Mouse (Mus musculus) olfactory bulb, adult 2 months (tissue): Measurements from ENCODE around the gene Pzp. TPM values are rescaled to one million over a fixed set of nuclear protein-coding genes. Genes with fewer than 3 reads are reported as not detected.

Source experiments
- H3K27ac ChIP-seq: fragments of 200-500 bp; 2 replicates; pipeline ENCODE4 v1.5.1; 2012; ENCODE audit warnings: low read depth, low read length; ENCODE audit not compliant: insufficient read depth
- H3K4me1 ChIP-seq: fragments of 200-500 bp; 2 replicates; pipeline ENCODE4 v1.6.1; 2012; ENCODE audit warnings: low read length; ENCODE audit not compliant: control insufficient read depth, insufficient read depth
- H3K4me3 ChIP-seq: fragments of 200-500 bp; 2 replicates; pipeline ENCODE4 v1.5.1; 2012; ENCODE audit warnings: mild to moderate bottlenecking, low read depth, low read length, moderate library complexity; ENCODE audit not compliant: insufficient read depth
- CTCF ChIP-seq: fragments of 200-500 bp; IDR thresholded peaks from 2 replicates; pipeline ENCODE4 v1.5.1; 2012; ENCODE audit warnings: low read depth, mild to moderate bottlenecking, low read length, moderate library complexity; ENCODE audit not compliant: insufficient read depth
- POLR2A ChIP-seq: fragments of 200-500 bp; IDR thresholded peaks from 2 replicates; pipeline ENCODE4 v1.6.1; 2012; ENCODE audit warnings: mild to moderate bottlenecking, low read depth, low read length, moderate library complexity; ENCODE audit not compliant: insufficient read depth
- WGBS: fragments of 180-500 bp; shearing (Covaris S2); methylation state at CpG from one replicate; pipeline ENCODE4 v1.1.7; 2018; 5-methylcytosine and 5-hydroxymethylcytosine counted together
- polyA plus RNA-seq: library from polyadenylated mRNA; stranded (reverse); fragments of >200 nt; gene quantifications from 2 replicates; pipeline ENCODE4 v1.2.4, GENCODE M21; 2012; ENCODE audit warnings: low replicate concordance; ENCODE audit not compliant: missing spikeins, insufficient read depth, insufficient read length

Gene Pzp
- not detected in 2 replicates for polyA plus RNA-seq

DNA sequence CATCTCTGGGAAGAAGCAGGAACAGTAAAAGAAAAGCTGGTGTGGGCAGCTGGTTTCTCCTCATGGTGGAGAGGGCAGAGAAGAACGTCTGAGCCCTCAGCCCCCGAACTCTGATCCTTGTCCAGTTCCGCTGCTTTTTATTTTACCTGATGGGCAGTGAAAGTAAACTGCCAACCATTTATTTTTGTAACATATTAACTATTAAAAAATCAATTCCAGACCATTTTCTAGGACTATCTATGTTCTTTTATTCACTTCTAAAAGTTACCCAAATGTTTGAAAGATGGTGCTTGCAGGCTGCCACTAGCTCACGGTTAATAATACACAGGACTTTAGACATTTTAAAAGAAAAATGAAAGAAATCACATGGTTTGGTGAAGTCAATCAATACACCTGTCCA is at the start of gene Pzp:
Pzp (minus strand) TSS at position 120 of the 400 bp plus-strand sequence.
- TF ChIP-seq POLR2A = no peak
- 88% methylated on average over 4 of the region's 4 CpGs for WGBS
- no peak within 1 kb of the TSS for H3K27ac ChIP-seq
- no peak within 1 kb of the TSS for H3K4me3 ChIP-seq
- no peaks in the 10 kb centered on the region for H3K4me1 ChIP-seq

DNA sequence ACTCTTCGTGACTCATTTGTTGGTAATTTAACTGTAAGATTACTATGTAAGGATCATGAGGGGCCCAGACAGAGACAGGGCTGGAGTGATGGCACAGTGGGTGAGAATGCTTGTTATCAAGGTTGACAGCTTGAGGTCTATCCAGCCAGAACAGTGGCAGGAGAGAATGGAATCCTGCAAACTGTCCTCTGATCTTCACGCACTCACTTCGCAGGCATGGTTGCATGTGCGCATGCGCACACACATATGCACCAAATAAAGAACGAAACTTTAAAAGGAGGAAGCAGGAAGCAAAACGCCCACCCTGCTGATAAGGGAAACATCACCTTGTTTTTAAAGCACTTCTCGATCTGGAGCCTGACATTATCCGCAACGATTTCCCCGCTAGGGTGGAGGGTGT is 40.1 kb upstream of the Pzp start:
- H3K27ac ChIP-seq = no peak overlapping the region
- H3K4me3 ChIP-seq = no peak overlapping the region
- WGBS = 95% methylated on average over 11 of the region's 11 CpGs
- no peak for TF ChIP-seq CTCF
- no peak for TF ChIP-seq POLR2A
- H3K4me1 ChIP-seq = no peaks in the 10 kb centered on the region

GRCm38 (mm10) chr6:128554049-128554448 is 27.5 kb upstream of the Pzp start:
- Histone ChIP-seq H3K4me1 (no peaks in the 10 kb centered on the region), H3K4me3 (no peak overlapping the region), H3K27ac (no peak overlapping the region)
- TF ChIP-seq CTCF = no peak
- no peak for TF ChIP-seq POLR2A
- WGBS = 89% methylated on average over 7 of the region's 7 CpGs

- H3K27ac ChIP-seq = no peak overlapping the region
- TF ChIP-seq POLR2A = no peak
- no peak for TF ChIP-seq CTCF
- WGBS = 83% methylated on average over 15 of the region's 15 CpGs
- no peaks in the 10 kb centered on the region for H3K4me1 ChIP-seq
- H3K4me3 ChIP-seq = no peak overlapping the region
Measured at GRCm38 (mm10) chr6:128549463-128550452, 23.2 kb upstream of the Pzp start.

GRCm38 (mm10) chr6:128548532-128548931 is 22.0 kb upstream of the Pzp start:
- Histone ChIP-seq H3K4me3 (no peak overlapping the region), H3K4me1 (no peaks in the 10 kb centered on the region), H3K27ac (no peak overlapping the region)
- TF ChIP-seq CTCF (no peak), POLR2A (no peak)
- 93% methylated on average over 10 of the region's 10 CpGs for WGBS

GRCm38 (mm10) chr6:128545402-128545801 is 18.9 kb upstream of the Pzp start:
- TF ChIP-seq CTCF = no peak
- TF ChIP-seq POLR2A = no peak
- no peaks in the 10 kb centered on the region for H3K4me1 ChIP-seq
- H3K4me3 ChIP-seq = no peak overlapping the region
- 85% methylated on average over 4 of the region's 4 CpGs for WGBS
- no peak overlapping the region for H3K27ac ChIP-seq

DNA sequence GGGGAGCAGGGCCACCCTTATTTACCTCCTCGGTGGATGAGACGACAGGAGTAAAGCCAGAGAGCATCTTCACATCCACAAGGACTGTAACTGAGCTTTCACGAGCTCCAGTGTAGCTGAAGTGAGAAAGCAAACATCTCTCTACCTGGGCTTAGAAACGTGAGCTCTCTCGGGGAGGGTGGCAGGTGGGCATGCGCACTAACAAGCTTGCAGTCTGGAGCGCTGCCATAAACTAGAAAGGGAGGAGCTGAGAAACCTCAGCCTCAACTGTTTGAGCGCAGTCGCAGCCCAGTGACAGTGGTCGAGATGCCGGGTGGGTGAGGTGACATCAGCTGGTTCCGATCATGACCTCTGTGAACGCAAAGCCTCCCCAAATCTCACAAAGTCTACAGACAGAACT is 16.7 kb upstream of the Pzp start:
- H3K27ac ChIP-seq = no peak overlapping the region
- WGBS = 83% methylated on average over 13 of the region's 13 CpGs
- no peak overlapping the region for H3K4me3 ChIP-seq
- no peaks in the 10 kb centered on the region for H3K4me1 ChIP-seq
- TF ChIP-seq POLR2A (no peak), CTCF (no peak)

GRCm38 (mm10) chr6:128535250-128535649 is 8.7 kb upstream of the Pzp start:
- H3K4me3 ChIP-seq = no peak overlapping the region
- no peaks in the 10 kb centered on the region for H3K4me1 ChIP-seq
- WGBS = 92% methylated on average over 2 of the region's 2 CpGs
- TF ChIP-seq POLR2A = no peak
- no peak for TF ChIP-seq CTCF
- no peak overlapping the region for H3K27ac ChIP-seq

- WGBS = 86% methylated on average over 6 of the region's 6 CpGs
- Histone ChIP-seq H3K4me3 (no peak overlapping the region), H3K4me1 (no peaks in the 10 kb centered on the region), H3K27ac (no peak overlapping the region)
- TF ChIP-seq CTCF (no peak), POLR2A (no peak)
Measured at GRCm38 (mm10) chr6:128533296-128533695, 6.8 kb upstream of the Pzp start.

- TF ChIP-seq POLR2A (no peak), CTCF (no peak)
- no peak overlapping the region for H3K27ac ChIP-seq
- 96% methylated on average over 9 of the region's 9 CpGs for WGBS
- no peaks in the 10 kb centered on the region for H3K4me1 ChIP-seq
- no peak overlapping the region for H3K4me3 ChIP-seq
Measured at GRCm38 (mm10) chr6:128532701-128533100, 6.2 kb upstream of the Pzp start.
